ENCODE assay signal across 22 mouse cellular contexts in genomic region chr12:92869336-92869735, GRCm38 (mm10).
"Had no signal": no experiment of that assay in that cellular context is flagged by ENCODE, and none has a peak within 500 bp of the region (broad histone marks: within the 10 kb centered on the region; RNA-seq: fewer than 3 reads in every experiment).

No protein-coding gene starts in this region.

- ATAC-seq: liver, postnatal 0 days; midbrain, embryonic 13.5 days had no signal

- DNase-seq: kidney, adult 2 months; kidney, postnatal 25 days; layer of hippocampus, adult 9-11 months; liver, postnatal 0 days; lung, postnatal 14 days; lung, postnatal 4 days; right cerebral cortex, adult 18-20 months; right cerebral cortex, postnatal 14 days; right cerebral cortex, postnatal 4 days; thymus, adult 2 months; thymus, postnatal 14 days; thymus, postnatal 4 days had no signal

- H3K4me1 ChIP-seq: limb, embryonic 15.5 days; lung, embryonic 15.5 days; midbrain, embryonic 13.5 days; neural tube, embryonic 12.5 days; neural tube, embryonic 15.5 days had no signal

- H3K9me3 ChIP-seq: limb, embryonic 15.5 days; lung, embryonic 15.5 days; midbrain, embryonic 13.5 days; neural tube, embryonic 12.5 days; neural tube, embryonic 15.5 days had no signal

- H3K27me3 ChIP-seq: limb, embryonic 15.5 days; lung, embryonic 15.5 days; midbrain, embryonic 13.5 days; neural tube, embryonic 12.5 days; neural tube, embryonic 15.5 days had no signal

- H3K36me3 ChIP-seq: limb, embryonic 15.5 days; lung, embryonic 15.5 days; midbrain, embryonic 13.5 days; neural tube, embryonic 12.5 days; neural tube, embryonic 15.5 days had no signal

- H3K4me2 ChIP-seq: limb, embryonic 15.5 days; liver, embryonic 11.5 days; lung, embryonic 15.5 days; midbrain, embryonic 13.5 days; neural tube, embryonic 12.5 days; neural tube, embryonic 15.5 days had no signal

- H3K4me3 ChIP-seq: layer of hippocampus, adult 2 months; limb, embryonic 15.5 days; lung, embryonic 15.5 days; midbrain, embryonic 13.5 days; neural tube, embryonic 12.5 days; neural tube, embryonic 15.5 days had no signal

- H3K27ac ChIP-seq: kidney, postnatal 0 days; layer of hippocampus, adult 2 months; limb, embryonic 15.5 days; liver, embryonic 14.5 days; lung, embryonic 15.5 days; midbrain, embryonic 13.5 days; neural tube, embryonic 12.5 days; neural tube, embryonic 15.5 days; stomach, postnatal 0 days had no signal

- H3K9ac ChIP-seq: limb, embryonic 15.5 days; liver, embryonic 14.5 days; liver, postnatal 0 days; lung, embryonic 15.5 days; midbrain, embryonic 13.5 days; neural tube, embryonic 12.5 days; neural tube, embryonic 15.5 days had no signal
